Mouse (Mus musculus) frontal cortex, postnatal 36 days (tissue): ENCODE measurements around the gene Ankrd44.

Source experiments
- DNase-seq, 2 experiments: peaks; one replicate each; pipeline ENCODE4 v3.0.0; 2022; ENCODE audit warnings: low spot score in 2 of 2

Gene Ankrd44

DNA sequence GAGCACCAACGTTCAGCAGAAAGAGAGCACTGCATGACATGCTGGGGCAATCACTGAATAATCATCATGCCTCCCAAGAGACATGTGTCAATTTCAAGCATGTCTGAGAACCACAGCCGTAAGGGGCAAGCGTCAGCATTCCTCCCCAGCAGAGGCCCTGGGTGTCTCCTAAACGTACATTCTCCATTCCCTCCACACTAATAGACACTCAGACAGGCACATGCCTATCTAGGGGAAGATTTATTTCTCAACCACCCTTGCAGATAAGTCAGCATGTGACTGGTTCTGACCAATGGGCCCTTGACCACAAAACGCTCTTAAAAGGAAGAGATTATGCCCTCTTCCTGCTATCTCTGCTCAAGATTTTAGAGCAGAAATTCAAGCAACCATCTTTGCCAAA, 37.7 kb downstream of the Ankrd44 start:
- no peak for DNase-seq

DNA sequence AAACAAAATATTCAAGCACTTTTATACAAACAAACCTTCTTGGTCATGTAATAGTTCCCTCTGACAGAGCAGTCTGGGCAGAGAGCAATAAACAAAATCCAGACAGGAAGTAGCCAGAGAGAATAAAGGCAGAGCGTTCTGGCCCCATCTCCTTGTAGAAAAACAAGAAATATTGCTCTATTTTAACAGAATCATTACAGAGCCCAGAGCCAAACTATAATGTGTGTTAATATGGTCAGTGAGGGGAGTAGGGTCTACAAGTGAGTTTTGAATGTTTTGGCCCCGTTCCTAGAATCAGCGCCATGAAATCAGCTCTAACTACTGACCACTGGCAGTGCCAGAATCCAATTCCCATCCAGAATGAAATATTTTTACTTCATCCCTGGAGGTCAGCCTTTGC, 38.3 kb downstream of the Ankrd44 start:
- DNase-seq, result no peak

DNA sequence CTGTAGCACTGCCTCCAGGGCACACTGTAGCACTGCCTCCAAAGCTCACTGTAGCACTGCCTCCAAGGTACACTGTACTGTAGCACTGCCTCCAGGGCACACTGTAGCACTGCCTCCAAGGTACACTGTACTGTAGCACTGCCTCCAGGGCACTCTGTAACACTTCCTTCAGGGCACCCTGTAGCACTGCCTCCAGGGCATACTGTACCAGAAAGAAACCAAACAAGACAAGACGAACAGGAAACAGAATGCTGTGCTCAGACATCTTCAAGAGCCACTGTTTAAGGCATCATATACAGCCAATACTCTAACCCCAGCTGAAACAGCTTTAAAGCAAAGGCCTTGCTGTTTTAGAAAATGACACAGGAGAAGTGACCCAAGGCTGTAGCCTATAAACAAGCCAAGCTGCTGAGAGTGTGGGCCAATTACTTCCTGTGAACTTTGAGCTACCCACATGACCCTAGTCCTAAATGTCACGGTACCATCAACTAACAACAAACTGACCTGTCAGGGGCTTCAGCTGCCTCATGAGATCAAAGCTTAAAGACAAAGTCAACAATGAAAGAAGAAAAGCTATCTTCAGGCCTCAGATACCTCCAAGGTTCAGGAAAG, 43.2 kb downstream of the Ankrd44 start:
- no peak for DNase-seq

DNA sequence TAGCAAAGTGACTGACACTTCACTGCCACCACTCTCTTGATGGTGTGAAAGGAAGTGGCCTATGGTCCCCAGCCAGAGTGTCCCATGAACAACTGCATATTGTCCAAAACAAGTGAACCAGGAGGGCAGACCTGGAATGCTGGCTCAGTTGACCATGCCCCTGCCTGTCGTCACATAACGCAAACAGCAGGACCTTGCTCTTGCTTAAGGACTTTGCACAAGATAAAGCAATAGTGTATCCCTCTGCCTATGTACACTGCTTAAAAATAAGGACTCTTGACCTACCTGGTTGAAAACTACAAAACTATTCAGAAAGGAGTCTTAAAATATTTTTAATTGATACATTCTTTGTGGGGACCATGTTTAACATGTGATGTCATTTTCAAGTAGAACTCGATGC, 44.7 kb downstream of the Ankrd44 start:
- no peak for DNase-seq

DNA sequence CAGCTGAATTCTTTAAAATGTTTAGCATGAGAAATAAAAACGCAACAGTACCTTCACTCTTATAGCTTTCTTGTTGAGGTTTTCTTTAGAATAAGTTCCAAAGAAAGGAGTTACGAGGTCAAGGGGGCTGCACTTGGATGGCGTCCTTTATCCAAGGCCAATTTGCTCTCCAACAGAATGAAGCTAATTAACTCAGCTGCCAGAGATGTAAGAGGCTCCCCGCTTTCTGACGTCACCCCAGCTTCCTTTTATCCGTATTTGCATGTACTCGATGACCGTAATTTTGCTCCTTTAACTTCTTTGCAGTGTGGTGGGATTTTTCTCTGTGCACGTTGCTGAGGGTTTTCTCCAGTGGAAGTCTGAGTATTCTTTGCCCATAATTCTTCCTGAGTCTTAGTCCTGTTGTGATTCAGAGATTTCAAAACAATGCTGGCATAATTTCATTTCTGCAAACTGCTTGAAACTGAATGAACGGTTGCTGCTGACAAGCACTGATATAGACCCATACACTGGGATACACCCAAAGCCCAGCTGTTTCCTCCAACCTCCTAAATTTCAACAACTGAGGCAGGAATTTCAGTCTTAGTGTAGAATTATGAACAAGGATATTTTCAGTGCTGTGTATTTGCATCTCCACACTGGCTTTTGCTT, 48.6 kb downstream of the Ankrd44 start:
- DNase-seq, result no peak

DNA sequence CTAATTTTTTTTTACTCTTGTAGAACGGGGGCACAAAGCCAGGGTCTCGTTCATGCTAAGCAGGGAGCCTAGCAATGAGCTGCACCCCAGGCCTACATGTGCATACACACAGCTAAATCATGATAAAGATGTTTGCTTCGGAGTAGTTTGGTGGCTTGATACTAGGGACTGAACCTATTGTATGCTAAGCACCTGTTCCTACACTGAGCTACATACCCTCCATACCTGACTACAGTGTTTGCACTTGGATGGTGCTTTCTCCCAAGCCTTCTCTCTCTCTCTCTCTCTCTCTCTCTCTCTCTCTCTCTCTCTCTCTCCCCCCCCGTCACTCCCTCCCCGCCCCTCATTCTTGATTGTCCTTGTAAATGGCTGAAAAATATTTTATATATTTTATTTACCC, 49.2 kb downstream of the Ankrd44 start:
- no peak for DNase-seq

DNA sequence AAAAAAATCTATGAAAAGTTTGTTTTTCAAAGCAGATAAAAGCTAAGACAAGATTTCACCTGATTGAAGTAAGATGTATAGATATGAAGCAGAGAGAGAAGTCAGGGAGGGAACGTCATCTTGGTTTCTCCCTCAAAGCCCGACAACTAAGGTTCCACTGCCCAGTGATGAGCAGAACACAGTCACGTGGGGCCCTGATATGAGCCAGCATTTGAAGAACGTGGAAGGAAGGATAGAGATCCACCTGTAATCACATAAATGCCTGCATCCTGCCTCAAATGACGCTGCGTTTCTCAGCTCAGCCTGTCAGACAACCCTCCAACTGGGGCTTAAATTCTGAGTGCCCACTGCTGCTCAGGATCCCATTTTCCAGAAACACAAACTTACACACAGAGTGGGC, 52.1 kb downstream of the Ankrd44 start:
- DNase-seq, result no peak

DNA sequence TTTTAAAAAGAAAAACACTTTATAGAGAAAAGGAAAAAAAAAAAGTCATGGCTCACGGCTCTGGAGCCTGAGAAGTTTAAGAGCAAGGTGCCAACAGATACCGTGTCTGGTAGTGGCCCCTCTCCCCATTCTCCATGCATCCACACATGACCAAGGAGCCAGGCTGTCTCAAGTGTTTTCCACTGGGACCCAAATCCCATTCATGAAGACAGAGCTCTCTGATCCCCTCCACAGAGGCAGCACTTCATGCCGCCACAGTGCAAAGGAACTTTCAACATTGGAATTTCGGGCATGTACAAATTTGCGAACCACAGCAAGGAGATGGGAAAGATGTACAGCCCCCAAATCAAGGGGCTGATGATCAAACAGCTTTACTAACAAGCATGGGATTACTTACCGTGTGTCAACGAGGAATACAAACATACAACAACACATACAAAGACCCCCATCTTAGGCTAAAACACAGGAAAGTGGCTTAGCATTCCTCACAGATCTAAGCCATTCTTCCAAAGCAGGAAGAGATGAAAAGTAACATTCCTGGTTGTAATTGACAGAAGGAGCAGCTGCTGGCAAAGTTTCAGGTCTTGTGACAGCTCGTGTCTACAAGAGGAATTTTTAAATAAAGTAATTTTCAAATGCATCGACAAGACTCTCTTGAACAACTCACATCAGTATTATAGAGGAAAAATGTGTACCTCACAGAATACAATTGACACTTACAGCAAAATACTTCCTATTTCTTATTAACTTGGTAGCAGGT, 53.1 kb downstream of the Ankrd44 start:
- DNase-seq, result no peak

DNA sequence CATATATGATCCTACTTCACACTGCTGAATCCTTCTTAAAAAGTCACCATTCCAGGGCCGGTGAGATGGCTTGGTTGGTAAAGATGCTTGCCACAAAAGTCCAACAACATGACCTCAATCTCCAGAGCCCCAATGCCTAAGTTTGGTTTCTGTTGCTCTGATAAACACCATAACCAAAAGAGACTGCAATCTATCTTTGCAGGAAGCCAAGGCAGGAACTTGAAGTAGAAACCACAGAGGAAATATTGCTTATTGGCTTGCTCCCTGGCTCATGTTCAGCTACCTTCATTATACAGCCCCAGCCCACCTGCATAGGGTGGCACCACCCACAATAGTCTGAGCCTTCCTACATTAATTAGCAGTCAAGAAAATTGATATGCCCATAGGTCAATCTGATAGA, 54.9 kb downstream of the Ankrd44 start:
- DNase-seq, result no peak

DNA sequence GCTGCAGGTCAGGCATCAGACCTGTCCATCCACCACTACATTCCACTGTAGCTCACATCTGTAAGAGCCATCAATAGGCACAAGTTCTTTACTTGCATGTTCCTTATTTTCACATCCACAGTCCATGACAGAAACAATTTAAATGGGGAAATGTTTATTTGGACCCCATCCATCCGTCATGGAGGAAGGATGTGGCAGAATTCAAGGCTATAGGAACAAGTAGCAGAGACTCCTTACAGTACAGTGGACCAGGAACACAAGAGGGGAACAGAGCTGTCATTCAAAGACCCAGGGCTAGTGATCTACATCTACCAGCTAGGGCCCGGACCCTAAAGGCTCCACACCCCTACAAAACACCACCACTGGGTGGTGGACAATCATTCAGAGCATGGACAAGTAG, 55.6 kb downstream of the Ankrd44 start:
- DNase-seq, result no peak

DNA sequence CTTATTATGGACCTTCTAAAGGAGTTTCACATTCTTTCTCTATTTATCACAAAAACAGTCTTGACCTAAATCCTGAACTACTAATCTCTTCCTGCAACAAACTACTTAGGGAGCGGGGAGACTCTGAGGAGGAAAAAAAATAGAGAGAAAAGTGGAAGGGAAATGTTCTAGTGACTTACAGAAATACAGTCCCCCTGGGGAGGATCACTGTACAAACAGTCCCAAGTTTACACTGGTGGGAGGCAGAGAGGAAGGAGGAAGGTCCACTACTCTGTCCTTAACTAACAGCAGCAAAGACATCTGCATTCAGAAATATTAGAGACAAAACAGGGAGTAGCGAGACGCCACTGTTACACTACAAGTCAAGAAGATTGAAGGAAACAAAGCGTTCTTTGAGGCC, 59.0 kb downstream of the Ankrd44 start:
- DNase-seq, result no peak

DNA sequence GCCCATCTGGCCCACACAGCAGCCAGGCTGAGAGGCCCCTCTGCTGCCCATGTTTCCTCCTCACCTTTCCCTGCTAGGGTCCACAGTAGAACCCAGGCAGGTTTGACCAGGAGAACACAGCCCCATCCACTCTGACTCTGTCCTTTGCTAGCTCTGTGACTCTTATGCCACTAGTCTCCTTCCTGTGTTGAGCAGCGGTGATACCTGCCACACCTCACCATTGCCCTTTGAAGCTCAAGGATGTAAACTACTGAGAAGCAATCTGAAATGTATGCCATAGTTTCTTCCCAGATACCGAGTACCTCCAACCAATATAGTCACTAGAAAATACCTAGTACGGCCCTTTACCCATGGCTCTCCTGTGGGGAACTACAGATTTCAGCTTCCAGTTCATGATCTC, 60.1 kb downstream of the Ankrd44 start:
- DNase-seq, result no peak

DNA sequence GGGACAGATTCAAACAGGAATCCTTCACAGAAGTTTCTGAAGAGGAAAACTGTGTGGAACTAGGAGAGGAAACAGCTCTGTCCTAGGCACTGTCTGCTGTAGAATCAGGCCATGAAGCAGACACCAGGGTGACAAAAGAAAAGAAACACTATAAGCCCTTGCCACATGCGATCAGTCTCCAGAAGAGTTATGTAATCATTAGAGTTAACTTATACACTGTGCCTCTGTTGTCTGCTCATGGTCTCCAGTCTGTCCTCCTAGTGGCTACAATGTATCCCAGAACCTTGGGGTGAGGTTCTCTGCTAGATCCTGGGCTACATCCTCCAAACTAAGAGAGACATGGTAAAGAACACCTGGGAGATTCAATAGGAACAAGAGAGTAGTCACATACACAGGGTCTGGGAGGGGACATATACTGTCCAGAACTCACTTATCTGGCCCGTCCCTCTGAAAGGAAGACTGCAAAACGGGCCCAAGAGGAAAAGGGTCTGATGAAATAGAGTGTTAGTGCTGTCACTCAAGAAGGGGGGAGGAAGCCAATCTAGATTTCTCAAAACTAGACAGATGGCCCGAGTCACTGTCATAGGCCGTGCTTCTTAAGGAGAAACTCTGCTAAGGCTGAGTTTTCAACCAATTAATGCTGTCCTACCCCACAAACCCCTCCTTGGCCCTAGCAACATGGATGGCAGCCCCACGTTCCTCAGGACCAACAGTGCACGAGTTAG, 61.1 kb downstream of the Ankrd44 start:
- DNase-seq, result no peak

DNA sequence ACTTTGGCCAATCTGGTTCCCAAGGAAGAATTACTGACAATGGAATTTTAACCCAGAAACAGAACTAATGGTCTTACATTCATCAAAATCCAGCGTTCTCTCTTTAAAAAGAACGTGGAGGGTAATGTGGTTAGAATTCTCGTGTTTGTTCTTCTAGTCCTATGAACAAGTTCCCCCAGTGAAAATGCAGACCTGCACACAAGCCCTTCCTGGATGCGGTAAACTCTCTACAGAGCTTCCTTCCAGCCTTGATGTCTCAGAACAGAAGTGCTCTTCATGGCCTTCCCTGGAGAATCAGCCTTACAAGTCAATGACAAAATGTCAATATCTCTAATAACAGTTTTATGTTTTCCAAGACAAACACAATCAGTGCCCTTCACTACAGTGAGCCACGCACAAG, 65.8 kb downstream of the Ankrd44 start:
- no peak for DNase-seq

DNA sequence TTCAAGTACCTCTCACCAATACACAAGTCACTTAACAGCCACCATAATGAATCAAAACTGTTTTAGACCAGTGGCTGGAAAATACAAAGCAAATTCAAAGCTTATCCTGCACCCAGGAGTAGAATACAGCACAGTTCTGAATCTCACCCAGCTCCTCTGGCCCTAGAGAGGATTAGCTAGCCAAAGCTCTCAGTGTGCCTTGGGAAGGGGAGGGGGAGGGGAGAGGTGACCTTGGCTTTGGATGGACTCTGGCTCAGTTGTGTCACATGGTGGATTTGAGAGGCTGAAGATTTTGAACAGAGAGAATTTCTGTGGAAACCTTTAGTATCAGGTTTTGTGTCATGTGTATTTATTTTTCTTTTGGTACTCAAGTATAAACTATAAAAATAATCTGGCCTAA, 66.3 kb downstream of the Ankrd44 start:
- no peak for DNase-seq

DNA sequence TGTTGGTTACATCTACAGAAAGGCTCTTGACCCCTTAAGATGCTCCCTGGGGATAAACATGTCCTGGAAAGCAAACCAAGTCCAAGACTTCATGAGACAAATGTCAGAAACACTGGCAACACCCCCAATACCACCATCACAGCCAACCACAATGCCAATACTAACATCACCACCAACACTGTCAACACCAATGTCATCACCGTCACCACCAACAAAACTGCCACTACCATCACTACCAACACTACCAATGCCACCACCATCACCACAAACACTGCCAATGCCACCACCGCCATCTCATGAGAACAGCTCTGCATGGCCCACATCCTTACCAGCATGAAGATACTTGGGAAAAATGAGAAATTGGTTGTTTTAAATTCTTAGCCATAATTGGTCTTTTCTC, 67.3 kb downstream of the Ankrd44 start:
- no peak for DNase-seq

DNA sequence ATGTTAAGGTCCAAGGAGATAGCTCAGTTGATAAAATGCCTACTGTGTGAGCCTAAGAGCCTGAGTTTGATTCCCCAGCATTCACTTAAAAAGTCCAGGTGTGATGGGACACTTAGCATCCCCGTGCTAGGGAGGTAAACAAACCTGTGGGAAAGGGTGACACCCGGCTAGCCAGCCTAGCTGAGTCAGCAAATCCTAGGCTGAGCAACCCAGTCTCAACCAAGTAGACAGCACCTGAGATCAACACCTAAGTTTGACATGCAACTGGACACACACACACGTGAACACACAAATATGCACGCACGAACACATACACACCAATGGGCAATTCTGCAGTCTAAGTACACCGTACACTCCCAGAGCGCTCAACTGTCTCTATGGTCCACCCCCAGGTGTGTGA, 69.7 kb downstream of the Ankrd44 start:
- no peak for DNase-seq

DNA sequence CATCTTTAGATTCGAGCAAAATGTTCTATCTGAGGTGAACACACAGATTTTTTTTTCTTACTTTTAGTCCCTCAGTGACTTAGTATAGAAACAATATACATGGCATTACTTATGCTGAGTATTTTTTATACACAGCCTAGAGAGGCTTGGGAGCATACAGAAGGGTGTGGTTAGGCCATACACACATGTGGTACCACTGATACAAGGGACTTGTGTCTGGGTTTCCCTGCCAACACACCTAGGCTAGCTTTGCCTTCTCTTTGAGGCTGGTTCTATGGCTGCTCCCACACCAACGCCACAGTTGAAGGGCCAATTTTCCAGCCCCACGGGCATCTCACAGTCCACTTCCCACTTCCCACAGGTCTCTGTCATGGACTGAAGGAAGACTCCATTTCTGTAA, 70.2 kb downstream of the Ankrd44 start:
- DNase-seq, result no peak

DNA sequence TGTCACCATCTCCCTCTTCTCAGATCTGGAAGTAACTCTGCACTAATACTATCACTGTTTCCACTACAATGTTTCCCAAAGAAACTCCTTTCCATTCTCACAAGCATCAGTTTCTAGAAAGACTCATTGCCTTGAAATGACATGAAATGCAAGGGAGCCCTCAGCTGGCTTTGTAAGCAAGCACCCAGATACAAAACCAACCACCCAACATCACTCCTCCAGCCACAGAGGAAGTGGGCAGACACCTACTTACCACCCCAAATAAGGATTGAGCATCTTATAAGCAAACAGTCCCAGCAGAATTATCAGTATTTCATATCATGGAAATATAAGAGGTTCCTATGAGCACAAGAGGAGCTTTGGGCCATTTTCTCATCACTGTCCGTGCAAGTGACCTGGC, 71.8 kb downstream of the Ankrd44 start:
- DNase-seq, result no peak

DNA sequence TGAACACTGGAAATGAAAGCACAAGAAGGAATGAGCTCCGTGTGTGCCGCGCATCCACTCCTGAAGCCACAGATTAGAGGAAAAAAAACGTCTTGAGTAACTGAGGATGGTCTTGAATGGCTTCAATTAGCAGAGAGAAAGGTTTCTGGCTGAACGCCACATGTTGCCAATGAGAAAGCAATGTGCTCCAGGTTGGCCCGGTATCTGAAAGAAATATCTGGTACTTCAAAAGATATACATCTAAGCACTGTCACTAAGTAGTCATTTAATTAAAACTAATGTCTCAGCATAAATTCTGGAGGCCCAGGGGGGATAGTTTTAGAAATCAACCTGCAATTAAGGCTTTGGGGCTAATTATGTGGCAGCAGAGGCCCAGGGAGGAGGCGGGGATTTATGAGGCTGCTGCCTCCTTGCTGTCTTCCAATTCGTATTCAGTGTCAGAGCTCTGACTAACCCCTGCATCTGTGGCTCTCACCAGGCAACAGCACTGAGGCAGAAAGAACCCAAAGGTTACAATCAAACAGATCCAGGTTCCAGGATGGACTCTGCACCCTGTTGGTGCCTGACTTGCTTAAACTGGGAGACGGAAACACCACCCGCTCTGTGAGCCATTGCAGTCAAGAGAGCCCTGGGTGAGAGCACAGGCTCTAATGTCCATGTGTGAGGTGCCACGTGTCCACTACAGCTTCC, 72.7 kb downstream of the Ankrd44 start:
- DNase-seq, result no peak

DNA sequence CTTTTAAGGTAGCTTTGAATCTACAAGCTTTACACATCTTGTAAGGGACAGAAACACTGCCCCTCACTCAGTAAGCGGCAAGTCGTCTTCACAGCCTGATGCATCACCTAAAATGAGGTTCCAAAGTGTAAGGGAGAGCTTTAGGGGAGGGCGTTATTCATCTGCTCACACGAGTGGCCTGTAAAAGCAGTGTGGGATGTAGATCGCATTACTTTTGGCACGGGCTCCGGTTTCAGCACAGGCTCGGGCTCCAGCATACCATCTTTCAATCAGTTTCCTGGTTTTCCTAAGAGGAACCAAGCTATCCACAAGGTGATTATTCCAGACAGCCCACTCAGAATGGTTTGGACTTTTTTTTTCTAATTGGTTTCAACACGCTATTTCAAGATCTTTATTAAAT, 74.6 kb downstream of the Ankrd44 start:
- no peak for DNase-seq

DNA sequence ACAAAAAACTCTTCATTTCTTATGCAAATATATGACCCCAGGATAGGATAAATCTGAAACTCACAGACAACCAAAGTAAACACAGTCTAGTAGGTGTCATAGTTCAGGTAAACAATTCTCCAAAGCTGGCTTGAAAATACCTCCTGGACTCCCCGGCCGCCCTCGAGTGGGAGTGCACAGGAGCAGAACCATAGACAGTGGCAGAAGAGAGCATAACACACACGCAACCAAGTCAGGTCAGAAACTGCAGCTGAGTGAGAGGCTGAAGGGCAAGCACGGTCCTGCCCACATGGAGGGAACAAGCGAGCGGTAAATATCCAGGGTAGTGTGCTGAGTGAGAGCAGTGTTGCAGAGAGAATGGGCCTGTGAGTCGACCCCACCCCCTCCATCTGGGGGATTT, 76.1 kb downstream of the Ankrd44 start:
- DNase-seq, result no peak
